Mouse (Mus musculus): ENCODE results near the gene Rgs7. TPM values are rescaled to one million over a fixed set of nuclear protein-coding genes. Genes with fewer than 3 reads are reported as not detected.

The Rgs7 gene
- 10 to 100 TPM; 76.8 to 80.3 TPM for total RNA-seq (2021)

DNA sequence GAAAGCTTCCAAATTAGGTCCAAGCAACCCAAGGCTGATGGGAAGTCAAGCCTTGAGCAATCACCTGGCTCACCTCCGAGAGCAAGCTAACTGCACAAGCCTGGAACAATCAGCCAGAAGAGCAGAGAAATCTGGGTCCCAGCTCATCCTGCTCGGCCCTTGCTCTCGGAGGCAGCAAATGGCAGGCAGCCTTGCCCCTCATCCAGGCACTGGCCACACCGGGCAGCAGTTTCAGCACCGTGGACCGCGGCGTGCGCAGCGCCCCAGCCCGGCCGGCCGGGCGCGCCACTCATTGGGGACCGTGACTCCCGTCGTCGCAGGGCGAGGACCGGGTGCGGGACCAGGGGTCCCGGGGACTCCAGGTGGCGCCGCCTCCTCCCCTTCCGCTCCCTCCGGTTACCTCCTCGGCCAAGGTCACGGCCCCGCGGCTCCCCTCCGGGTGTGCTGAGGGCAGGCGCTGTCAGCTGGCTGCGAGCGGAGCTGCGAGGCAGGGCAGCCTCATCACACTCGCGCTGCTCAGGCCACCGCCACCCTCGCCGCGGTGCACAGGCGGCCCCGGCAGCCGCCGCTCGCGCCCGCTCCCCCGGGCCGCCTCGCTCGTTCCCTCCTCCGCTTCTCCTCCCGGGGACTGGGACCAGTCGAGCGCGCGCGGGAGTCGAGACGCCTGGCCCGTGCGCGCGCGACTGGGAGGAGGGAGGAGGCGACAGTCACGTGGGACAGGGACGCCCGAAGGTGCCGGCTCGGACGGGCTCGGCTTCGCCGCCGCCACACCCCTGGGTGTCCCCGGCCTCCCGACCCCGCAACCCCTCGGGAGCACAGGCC, at the start of gene Rgs7:
Gene Rgs7, minus strand, starts transcription at position 640 of the 822 bp plus-strand sequence.
- DNase-seq (ENCODE audit: extremely low spot score in 1 of 2, low spot score in 1 of 2) = peak; percentile 66 to 76

DNA sequence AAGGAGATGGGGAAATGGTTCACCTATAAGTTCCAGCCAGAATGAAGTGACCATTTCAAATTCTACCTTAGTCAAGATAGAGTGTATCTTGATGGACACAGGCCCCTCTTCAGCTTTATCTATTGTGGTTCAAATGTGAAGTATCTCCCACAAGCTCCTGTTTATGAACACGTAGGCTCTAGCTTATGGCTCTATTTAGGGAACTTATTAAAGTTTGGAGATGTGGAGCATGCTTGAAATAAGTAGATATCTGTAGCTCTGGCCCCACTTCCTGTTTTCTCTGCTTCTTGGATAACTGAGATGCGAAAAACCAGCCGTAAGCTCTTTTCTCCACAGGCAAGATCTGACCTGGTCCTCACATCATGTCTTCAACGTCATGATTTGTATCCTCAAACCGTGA, 48.4 kb upstream of the Rgs7 start:
- DNase-seq (ENCODE audit: extremely low spot score in 1 of 2, low spot score in 1 of 2) = no peak

DNA sequence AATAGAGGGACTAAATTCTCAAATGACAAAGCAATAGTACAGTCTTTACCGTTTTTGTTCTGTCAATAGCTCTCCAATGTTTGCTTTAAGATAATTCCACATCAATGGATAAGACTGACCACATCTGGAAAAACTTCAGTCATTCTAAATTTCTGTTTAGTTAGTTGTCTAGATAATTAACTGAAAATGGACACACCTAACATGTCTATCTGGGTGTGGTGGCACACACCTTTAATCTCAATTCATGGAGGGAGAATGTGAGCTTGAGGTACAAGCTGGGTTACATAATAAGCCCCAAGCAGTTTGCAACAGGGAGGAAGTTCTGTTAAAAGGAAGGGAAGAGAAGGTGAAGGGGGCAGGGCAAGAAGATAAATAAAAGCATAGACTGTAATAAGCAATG, 45.0 kb upstream of the Rgs7 start:
- no peak for DNase-seq (ENCODE audit: extremely low spot score in 1 of 2, low spot score in 1 of 2)

DNA sequence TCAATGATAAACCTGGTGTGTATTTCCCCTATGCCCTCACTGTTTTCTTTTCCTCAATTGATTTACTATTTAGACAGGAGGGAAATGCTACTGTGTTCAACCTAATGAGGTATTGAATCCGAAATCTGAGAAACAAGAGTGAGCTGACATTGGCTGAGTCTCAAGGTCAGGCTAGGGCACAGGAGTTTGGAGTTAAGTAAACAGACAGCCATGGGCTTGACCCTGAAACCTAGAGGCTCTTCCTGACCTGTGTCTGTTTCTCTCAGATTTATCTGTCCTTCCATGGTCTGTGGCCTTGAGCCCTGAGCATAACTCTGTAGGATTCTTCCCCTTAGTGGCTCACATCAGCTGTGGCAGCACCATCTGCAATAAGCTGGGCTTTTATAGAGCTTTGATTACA, 37.6 kb upstream of the Rgs7 start:
- DNase-seq (ENCODE audit: extremely low spot score in 1 of 2, low spot score in 1 of 2) = no peak

DNA sequence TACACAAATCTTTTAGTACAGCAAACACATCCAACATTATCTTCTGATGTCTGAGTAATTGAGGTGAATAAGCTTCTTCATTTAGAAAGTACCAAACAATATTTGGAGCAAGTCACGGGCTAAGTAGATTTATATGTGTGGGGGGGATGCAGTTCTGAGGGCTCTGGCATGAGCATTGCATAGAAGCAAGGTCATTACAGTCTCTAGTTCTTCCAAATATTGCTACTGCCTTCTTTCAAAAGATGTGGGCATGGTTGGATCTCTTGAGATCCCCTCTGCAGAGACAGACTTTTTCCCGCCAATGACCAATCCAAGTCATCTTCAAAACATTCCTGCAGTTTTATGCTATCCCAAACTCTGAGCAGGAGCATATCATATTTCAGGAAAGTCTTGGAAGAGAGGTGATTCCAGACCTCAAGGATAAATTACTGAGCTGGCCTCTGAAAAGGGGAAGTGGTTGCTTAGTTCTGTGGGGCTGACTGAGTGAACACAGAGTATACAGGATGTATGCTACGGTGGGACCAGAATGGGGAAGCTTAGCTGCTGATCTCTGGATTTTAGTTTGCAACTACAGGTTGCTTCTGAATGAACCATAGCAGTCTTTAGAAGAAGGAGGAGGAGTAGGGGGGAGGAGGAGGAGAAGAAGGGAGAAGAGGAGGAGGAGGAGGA, 32.5 kb upstream of the Rgs7 start:
- DNase-seq (ENCODE audit: extremely low spot score in 1 of 2, low spot score in 1 of 2) = no peak

- no peak for DNase-seq (ENCODE audit: extremely low spot score in 1 of 2, low spot score in 1 of 2)
These were observed 31.3 kb upstream of the Rgs7 start for GRCm38 (mm10) chr1:175523572-175523971.

- no peak for DNase-seq (ENCODE audit: extremely low spot score in 1 of 2, low spot score in 1 of 2)
These were observed 22.2 kb upstream of the Rgs7 start for GRCm38 (mm10) chr1:175514543-175514942.

DNA sequence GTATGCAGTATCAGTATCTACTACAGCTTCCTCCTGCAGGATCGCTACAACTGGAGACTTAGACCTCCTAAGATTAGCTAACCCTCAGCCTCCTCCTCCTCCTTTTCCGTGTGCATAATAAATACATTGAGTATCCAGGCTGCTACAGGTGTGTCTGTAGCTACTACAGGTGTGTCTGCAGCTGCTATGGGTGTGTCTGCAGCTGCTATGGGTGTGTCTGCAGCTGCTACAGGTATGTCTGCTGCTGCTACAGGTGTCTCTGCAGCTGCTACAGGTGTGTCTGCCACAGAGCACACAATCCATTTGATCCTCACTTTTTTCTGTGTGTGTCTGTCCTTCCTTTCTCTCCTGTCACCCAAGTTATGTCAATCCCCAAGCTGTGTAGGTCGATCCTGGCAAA, 19.9 kb upstream of the Rgs7 start:
- no peak for DNase-seq (ENCODE audit: extremely low spot score in 1 of 2, low spot score in 1 of 2)

GRCm38 (mm10) chr1:175509989-175510388, 17.7 kb upstream of the Rgs7 start:
- no peak for DNase-seq (ENCODE audit: extremely low spot score in 1 of 2, low spot score in 1 of 2)

DNA sequence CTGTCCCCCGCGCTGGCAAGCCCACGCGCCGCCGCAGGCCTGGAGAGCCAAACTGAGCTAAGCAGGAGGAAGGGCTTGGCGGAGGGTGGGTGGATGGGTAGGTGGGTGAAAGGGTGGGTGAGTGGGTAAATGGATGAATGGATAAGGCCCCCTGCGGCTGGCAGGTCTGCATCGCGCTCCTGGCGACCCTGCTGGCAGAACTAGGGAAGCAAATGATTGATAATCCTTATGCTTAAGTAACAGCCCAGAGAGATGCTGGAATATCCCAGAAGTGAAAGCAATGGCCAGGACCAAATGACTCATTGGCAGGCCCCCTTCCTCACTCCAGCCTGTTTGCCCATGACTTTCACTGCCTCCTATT, 363 bp upstream of the Rgs7 start:
- no peak for DNase-seq (ENCODE audit: extremely low spot score in 1 of 2, low spot score in 1 of 2)

DNA sequence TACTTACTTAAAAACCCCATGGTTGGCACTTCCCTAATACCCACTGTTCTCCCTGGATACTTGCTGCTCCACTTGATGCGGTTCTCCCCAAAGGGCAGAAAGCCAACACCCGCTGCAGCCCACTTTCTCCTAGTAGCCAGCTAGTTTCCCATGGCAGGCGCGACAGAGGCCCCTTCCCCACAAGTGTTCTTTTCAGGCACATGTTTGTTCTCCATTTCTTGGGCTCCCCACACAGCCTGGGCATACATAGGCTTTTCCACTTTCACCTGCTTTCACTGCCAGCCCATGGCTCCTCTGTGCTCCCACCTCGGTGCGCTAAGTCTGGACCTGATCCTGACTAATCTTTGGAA, 814 bp downstream of the Rgs7 start:
- DNase-seq (ENCODE audit: extremely low spot score in 1 of 2, low spot score in 1 of 2) = peak in 1 of 2 experiments; percentile 13

- DNase-seq (ENCODE audit: extremely low spot score in 1 of 2, low spot score in 1 of 2) = no peak
These were observed 7.2 kb downstream of the Rgs7 start for GRCm38 (mm10) chr1:175485109-175485508.

DNA sequence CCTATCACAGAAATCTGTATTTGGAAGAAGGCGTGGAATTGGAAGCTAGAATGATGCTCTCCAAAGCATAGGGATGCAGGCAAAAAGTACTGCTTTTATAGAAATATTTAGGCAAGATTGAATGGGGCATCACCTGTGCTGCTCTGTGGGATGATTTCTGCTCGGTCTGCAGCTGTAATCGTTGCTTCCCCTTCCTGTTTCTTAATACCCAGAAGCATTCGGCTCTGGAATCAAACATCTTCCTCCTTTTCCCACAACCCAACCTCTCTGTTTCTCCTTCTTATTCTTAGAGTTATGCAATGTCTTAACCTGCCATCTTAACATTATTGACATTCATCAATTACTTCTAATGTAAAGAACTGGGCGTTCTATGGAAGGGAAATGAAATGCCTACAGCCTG, 19.2 kb downstream of the Rgs7 start:
- no peak for DNase-seq (ENCODE audit: extremely low spot score in 1 of 2, low spot score in 1 of 2)

GRCm38 (mm10) chr1:175469087-175469788, 23.1 kb downstream of the Rgs7 start:
- no peak for DNase-seq (ENCODE audit: extremely low spot score in 1 of 2, low spot score in 1 of 2)

DNA sequence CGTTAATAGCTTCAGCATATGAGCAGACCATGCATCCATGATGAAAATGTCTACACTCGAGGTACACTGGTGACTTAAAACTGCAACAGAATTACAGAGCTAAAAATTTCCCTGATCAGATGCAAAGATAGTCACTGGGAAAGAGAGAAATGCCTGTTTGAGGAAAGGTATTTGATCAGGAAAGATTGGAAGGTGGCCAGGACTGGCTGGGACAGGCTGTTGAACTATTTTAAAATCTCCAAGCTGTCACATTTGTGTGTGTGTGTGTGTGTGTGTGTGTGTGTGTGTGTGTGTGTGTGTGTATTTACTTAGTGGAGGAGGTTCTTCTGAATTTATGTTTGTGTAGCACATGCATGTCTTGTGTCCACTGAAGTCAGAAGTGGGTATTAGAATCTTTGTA, 27.7 kb downstream of the Rgs7 start:
- no peak for DNase-seq (ENCODE audit: extremely low spot score in 1 of 2, low spot score in 1 of 2)

GRCm38 (mm10) chr1:175462351-175462750, 29.9 kb downstream of the Rgs7 start:
- DNase-seq (ENCODE audit: extremely low spot score in 1 of 2, low spot score in 1 of 2) = no peak

DNA sequence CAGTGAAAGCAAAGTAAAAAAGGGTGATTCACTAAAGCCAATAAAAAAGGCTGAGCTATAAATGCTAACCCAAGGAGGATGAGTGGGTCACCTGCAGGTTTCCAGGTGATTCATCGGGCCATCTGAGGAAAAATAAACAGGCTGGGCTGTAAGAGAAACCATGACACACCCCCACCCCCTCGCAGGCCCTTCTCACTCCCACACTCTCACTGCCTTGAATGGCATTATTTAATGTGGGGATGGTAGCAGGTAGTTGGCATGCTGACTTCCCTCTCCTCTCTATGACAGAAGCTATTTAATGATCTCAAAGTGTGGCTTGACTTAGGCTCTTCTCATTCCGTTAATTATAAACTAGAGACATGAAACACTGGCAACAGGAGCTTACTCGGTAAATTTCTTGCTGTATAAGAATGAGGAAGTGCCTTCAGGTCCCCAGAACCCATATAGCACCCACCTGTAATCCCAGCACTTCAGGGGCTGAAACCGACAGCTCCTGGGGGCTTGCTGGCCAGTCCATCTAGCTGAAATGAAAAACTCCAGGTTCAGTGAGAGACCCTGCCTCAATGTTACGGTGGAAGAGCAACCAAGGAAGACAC, 38.2 kb downstream of the Rgs7 start:
- DNase-seq (ENCODE audit: extremely low spot score in 1 of 2, low spot score in 1 of 2) = no peak

- DNase-seq (ENCODE audit: extremely low spot score in 1 of 2, low spot score in 1 of 2) = no peak
These were observed 44.3 kb downstream of the Rgs7 start for GRCm38 (mm10) chr1:175448017-175448416.

GRCm38 (mm10) chr1:175442939-175443338, 49.4 kb downstream of the Rgs7 start:
- DNase-seq (ENCODE audit: extremely low spot score in 1 of 2, low spot score in 1 of 2) = no peak

DNA sequence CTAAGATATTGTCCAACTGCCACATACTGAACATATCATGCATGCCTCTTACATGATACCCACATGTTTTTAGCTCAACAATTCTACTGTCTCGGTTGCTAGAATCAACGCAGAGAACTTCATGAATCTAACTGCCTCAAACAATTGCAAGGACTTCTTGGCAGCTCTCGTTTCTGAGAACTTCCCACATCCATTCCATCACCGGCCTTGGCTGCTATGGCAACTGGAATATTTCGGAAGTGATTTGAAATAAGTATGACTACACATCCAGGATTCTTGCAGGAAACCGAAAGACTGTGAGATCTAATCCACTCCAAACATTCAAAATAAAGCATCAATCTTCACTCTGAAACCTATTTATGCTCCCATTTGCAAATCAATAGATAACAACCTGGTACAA, 50.3 kb downstream of the Rgs7 start:
- no peak for DNase-seq (ENCODE audit: extremely low spot score in 1 of 2, low spot score in 1 of 2)

- DNase-seq (ENCODE audit: extremely low spot score in 1 of 2, low spot score in 1 of 2) = no peak
These were observed 58.6 kb downstream of the Rgs7 start for GRCm38 (mm10) chr1:175433622-175434204.
